Mouse (Mus musculus): ENCODE data around the gene Pa2g4. TPM values are rescaled to one million over a fixed set of nuclear protein-coding genes. Genes with fewer than 3 reads are reported as not detected.
"Not testable (repeated sequence)": the region's sequence is repeated elsewhere in the genome, so short reads cannot be mapped to it uniquely, and the experiment has no call there.

Pa2g4 gene
- 10 to 100 TPM; 67.1 to 68.6 TPM for total RNA-seq (2021)
- long read RNA-seq, experiment 1, transcript Pa2g4-201 (12 exons, 2,432 nt): major isoform, 77 of 83 reads
- long read RNA-seq, experiment 1, partial matches to known transcripts: 5 of 83 reads
- long read RNA-seq, experiment 1, other reads (novel, unspliced or antisense): 1 of 83 reads
- long read RNA-seq, experiment 2, transcript Pa2g4-201 (12 exons, 2,432 nt): major isoform, 59 of 63 reads
- long read RNA-seq, experiment 2, partial matches to known transcripts: 2 of 63 reads
- long read RNA-seq, experiment 2, other reads (novel, unspliced or antisense): 2 of 63 reads

- intact Hi-C loops (cut with DNase I): loop anchor here (5.0 kb wide), 2 partner anchors 46 to 106 kb away; partner anchors contain the start of gene Suox
- peak; percentile 98 to 99 for DNase-seq (ENCODE audit: low spot score in 2 of 2)
Observed at GRCm38 (mm10) chr10:128565788-128566531, at the start of gene Pa2g4. Gene Pa2g4 (minus strand): TSS chr10:128565987.

- no peak for DNase-seq (ENCODE audit: low spot score in 2 of 2)
- intact Hi-C loops (cut with DNase I): loop anchor here (5.0 kb wide), 1 partner anchor 48 kb away; the partner anchor contains the start of gene Pa2g4
Observed at GRCm38 (mm10) chr10:128614934-128615333, 49.1 kb upstream of the Pa2g4 start.

- not testable (repeated sequence) for DNase-seq (ENCODE audit: low spot score in 2 of 2)
- intact Hi-C loops (cut with DNase I): loop anchor here (5.0 kb wide), 1 partner anchor 47 kb away; the partner anchor contains the start of gene Pa2g4
Observed at GRCm38 (mm10) chr10:128613820-128614219, 48.0 kb upstream of the Pa2g4 start.

- no peak for DNase-seq (ENCODE audit: low spot score in 2 of 2)
- intact Hi-C loops (cut with DNase I): loop anchor here (5.0 kb wide), 1 partner anchor 46 kb away; the partner anchor contains the start of gene Pa2g4
Observed at GRCm38 (mm10) chr10:128613154-128613440, 47.3 kb upstream of the Pa2g4 start.

- intact Hi-C loops (cut with DNase I): loop anchor here (5.0 kb wide), 1 partner anchor 45 kb away; the partner anchor contains the start of gene Pa2g4
- peak; percentile 80 to 85 for DNase-seq (ENCODE audit: low spot score in 2 of 2)
Observed at GRCm38 (mm10) chr10:128612433-128613153, 46.8 kb upstream of the Pa2g4 start.

GRCm38 (mm10) chr10:128606483-128606882 lies 40.7 kb upstream of the Pa2g4 start:
- no peak for DNase-seq (ENCODE audit: low spot score in 2 of 2)
- intact Hi-C loops (cut with DNase I): no loop called here

GRCm38 (mm10) chr10:128602470-128603128 lies 36.8 kb upstream of the Pa2g4 start:
- no peak for DNase-seq (ENCODE audit: low spot score in 2 of 2)
- intact Hi-C loops (cut with DNase I): no loop called here

GRCm38 (mm10) chr10:128601499-128601898 lies 35.7 kb upstream of the Pa2g4 start:
- no peak for DNase-seq (ENCODE audit: low spot score in 2 of 2)
- intact Hi-C loops (cut with DNase I): no loop called here

- intact Hi-C loops (cut with DNase I): no loop called here
- DNase-seq (ENCODE audit: low spot score in 2 of 2): no peak
Observed at GRCm38 (mm10) chr10:128598476-128598875, 32.7 kb upstream of the Pa2g4 start.

GRCm38 (mm10) chr10:128592797-128593196 lies 27.0 kb upstream of the Pa2g4 start:
- intact Hi-C loops (cut with DNase I): no loop called here
- no peak for DNase-seq (ENCODE audit: low spot score in 2 of 2)

GRCm38 (mm10) chr10:128591436-128591835 lies 25.6 kb upstream of the Pa2g4 start:
- intact Hi-C loops (cut with DNase I): no loop called here
- no peak for DNase-seq (ENCODE audit: low spot score in 2 of 2)

- intact Hi-C loops (cut with DNase I): no loop called here
Observed at GRCm38 (mm10) chr10:128590193-128590690, 24.5 kb upstream of the Pa2g4 start.

GRCm38 (mm10) chr10:128589464-128590192 lies 23.8 kb upstream of the Pa2g4 start, which contains the start of gene Erbb3:
Gene Erbb3 (minus strand): TSS chr10:128589652.
- DNase-seq (ENCODE audit: low spot score in 2 of 2): no peak
- intact Hi-C loops (cut with DNase I): no loop called here

More at GRCm38 (mm10) chr10:128590193-128590690, 24.5 kb upstream of the Pa2g4 start:
- DNase-seq (ENCODE audit: low spot score in 2 of 2): peak in 1 of 2 experiments; percentile 54

GRCm38 (mm10) chr10:128588775-128589463 lies 23.1 kb upstream of the Pa2g4 start:
- intact Hi-C loops (cut with DNase I): no loop called here
- DNase-seq (ENCODE audit: low spot score in 2 of 2): no peak

- intact Hi-C loops (cut with DNase I): no loop called here
- no peak for DNase-seq (ENCODE audit: low spot score in 2 of 2)
Observed at GRCm38 (mm10) chr10:128588136-128588535, 22.3 kb upstream of the Pa2g4 start.

GRCm38 (mm10) chr10:128587697-128588096 lies 21.9 kb upstream of the Pa2g4 start:
- DNase-seq (ENCODE audit: low spot score in 2 of 2): no peak

GRCm38 (mm10) chr10:128587120-128587519 lies 21.3 kb upstream of the Pa2g4 start:
- intact Hi-C loops (cut with DNase I): no loop called here
- no peak for DNase-seq (ENCODE audit: low spot score in 2 of 2)

More at GRCm38 (mm10) chr10:128587697-128588096, 21.9 kb upstream of the Pa2g4 start:
- intact Hi-C loops (cut with DNase I): no loop called here

- intact Hi-C loops (cut with DNase I): no loop called here
- no peak for DNase-seq (ENCODE audit: low spot score in 2 of 2)
Observed at GRCm38 (mm10) chr10:128586546-128586945, 20.8 kb upstream of the Pa2g4 start.

Data from left cerebral cortex, postnatal 14 days (tissue).